Mouse (Mus musculus): Measurements from ENCODE around the gene Gpx4.
"Not testable (repeated sequence)": the region's sequence is repeated elsewhere in the genome, so short reads cannot be mapped to it uniquely, and the experiment has no call there.

Gene Gpx4

DNA sequence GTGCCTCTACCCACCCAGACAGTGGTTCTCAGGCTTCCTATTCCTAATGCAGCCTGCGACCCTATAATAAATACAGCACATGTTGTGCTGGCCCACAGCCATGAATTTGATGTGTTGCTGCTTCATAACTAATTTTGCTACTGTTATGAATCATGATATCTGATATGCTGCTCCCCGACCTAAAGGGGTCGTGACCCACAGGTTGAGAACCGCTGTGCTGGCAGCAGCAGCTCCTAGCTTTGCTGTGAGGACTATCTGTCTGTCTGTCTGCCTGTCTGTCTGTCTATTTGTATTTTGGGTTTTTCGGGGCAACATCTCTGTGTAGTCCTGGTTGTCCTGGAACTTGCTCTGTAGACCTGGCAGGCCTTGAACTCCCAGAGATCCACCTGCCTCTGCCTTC is 23.2 kb upstream of the Gpx4 start:
- no peak for DNase-seq (ENCODE audit: low spot score in 2 of 2)

DNA sequence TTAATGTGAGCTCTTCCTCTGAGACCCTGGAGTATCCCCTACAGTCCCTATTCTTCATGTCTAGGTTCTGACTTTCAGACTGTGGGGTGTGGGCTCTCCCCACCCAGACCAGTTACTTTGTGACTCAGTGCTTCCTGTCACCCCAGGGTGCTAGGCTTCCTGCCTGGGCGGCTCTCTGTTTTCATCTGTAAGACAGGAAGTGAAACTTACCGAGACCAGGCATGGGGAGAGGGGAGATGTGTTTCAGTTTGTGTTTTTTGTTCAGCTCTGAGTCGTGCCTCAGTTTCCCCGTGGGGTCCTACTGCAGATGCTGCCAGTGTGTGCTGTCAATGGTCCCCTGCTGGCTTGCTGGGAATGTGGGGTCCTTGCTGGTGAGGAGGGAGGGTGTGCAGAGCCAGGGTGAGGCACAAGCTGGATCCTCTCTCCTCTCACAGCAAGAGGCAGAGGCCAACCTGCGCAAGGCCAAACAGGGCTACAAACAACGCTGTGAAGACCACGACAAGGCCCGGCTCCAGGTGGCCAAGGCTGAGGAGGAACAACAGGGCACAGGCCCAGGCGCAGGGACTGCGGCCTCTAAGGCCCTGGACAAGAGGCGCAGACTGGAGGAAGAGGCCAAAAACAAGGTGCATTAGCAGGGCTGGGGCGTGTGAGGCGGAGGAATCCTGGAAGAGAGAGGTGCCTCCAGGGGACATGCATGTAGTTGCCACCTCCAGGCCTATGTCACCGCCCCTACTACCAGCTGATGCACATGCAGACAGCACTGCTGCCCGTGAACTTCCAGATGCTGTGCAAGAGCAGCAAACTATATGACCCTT is 22.5 kb upstream of the Gpx4 start:
- no peak for DNase-seq (ENCODE audit: low spot score in 2 of 2)

DNA sequence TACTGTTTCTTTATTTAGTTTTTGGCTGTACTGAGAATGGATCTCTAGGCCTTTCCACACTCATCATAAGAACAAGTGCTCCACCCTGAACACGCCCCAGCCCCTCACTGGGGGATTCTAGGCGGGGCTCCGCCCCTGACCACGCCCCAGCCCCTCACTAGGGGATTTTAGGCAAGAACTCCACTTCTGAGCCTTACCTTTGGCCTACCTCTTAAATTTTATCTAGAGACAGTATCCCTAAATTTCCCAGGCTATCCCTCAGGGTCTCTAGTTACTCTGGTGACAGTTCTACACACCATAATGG is 22.0 kb upstream of the Gpx4 start:
- no peak for DNase-seq (ENCODE audit: low spot score in 2 of 2)

DNA sequence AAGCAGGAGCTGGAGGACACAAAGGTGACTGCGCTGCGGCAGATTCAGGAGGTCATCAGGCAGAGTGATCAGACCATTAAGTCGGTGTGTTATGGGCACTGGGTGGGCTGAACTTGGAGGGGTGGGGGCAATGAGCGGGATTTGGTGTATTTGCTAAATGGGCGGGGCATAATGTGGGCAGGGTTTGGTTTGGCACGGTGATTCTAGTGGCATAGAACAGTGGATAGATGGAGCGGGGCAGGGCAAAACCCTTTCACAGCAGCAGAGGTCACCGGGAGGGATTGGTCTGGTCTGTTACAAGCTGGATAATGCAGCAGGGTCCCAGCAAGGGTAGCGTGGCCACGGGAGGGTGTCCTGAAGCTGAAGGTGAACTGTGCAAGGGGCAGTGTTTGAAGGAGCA is 21.5 kb upstream of the Gpx4 start:
- no peak for DNase-seq (ENCODE audit: low spot score in 2 of 2)

DNA sequence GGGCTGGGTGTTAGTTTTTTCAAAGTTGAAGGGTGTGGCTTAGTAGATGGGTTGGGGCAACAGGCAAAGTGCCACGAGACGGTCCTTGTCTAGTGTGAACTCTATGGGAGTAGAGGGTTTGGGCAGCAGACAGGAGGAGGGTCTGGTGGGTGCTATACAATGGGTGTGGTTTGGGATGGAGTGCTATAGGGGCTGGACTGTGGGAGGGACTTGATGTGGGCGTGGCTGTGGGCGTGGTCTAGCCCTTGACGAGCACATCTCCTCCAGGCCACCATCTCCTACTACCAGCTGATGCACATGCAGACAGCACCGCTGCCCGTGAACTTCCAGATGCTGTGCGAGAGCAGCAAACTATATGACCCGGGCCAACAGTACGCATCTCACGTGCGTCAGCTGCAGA is 21.1 kb upstream of the Gpx4 start:
- no peak for DNase-seq (ENCODE audit: low spot score in 2 of 2)

DNA sequence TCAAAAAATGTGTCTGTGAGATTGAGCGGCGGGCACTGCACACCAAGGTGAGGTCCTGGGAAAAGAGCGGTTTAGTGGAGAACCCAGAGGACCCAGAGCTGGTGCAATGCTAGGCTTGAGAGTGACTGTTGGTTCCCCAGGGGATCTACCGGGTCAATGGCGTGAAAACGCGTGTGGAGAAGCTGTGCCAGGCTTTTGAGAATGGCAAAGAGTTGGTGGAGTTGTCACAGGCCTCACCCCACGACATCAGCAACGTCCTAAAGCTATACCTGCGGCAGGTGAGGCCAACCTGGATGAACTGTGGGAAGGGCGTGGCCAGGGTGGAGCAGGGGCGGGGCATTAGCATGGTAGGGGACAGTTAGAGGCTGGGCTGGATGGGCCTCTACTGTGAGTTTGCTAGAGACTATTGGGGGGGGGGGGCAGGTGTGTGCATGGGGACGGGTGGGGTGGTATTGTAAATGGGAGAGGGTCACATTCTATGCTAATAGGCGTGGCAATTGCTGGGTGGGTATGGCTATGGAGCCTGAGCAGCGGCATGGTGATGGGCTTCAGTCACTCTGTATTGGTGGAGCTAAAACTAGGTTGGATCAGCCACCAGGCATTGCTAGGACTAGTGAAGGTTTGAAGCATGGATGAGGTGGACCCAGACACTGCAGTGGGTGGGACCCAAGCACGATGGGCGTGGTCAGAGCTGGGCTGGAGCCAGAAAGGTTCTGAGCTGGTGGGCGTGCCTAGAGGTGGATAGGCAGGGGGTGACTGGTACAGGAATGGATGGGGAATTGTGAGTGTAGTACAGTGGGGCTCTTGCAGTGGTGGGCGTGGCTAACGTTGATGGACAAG is 19.1 kb upstream of the Gpx4 start:
- DNase-seq (ENCODE audit: low spot score in 2 of 2): no peak

DNA sequence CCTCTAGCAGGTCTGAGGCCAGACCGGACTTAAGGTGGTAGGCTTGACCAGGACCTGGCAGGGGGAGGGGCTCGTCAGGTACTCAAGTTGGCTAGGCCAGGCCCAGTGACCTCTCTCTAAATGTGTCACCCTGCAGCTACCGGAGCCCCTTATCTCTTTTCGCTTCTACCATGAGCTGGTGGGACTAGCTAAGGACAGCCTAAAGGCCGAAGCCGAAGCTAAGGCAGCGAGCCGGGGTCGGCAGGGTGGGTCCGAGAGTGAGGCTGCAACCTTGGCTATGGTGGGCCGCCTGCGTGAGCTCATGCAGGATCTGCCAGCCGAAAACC is 18.5 kb upstream of the Gpx4 start:
- no peak for DNase-seq (ENCODE audit: low spot score in 2 of 2)

DNA sequence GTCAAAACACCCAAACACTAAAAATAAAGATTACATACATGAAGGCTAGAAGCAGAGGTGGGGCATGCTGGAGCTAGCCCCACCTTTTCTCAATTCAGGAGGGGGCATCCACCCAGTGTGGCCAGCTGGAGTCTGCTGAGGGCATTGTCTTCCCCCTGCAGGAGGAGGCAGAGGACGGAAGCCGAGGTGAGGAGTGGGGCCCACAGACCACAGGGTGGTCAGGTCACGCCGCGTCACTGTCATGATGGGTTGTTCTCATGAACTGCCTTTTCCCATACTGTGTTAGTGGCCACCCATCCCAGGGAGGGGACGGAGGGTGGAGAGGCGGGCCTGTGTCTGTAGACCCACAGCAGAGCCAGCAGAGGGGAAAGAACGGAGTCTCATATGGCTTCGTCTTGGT is 16.8 kb upstream of the Gpx4 start:
- DNase-seq (ENCODE audit: low spot score in 2 of 2): no peak

DNA sequence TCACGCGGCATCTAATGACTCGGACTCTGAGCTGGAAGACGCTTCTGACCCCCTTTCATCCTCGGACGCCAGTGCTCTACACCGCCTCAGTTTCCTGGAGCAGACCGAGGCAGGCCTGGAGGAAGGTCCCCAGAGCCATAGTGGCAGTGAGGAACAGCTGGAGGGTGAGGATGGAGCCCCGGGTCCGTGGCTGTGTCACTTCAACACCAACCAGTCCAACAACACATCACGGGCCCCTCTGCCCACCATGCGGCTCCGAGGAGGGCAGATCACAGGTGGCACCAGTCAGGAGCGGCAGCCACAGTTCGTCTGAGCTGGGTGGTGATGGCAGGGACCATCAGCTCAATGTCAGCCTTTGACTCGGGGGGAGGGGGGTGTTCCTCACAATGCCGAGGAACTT is 16.2 kb upstream of the Gpx4 start:
- DNase-seq (ENCODE audit: low spot score in 2 of 2): no peak

DNA sequence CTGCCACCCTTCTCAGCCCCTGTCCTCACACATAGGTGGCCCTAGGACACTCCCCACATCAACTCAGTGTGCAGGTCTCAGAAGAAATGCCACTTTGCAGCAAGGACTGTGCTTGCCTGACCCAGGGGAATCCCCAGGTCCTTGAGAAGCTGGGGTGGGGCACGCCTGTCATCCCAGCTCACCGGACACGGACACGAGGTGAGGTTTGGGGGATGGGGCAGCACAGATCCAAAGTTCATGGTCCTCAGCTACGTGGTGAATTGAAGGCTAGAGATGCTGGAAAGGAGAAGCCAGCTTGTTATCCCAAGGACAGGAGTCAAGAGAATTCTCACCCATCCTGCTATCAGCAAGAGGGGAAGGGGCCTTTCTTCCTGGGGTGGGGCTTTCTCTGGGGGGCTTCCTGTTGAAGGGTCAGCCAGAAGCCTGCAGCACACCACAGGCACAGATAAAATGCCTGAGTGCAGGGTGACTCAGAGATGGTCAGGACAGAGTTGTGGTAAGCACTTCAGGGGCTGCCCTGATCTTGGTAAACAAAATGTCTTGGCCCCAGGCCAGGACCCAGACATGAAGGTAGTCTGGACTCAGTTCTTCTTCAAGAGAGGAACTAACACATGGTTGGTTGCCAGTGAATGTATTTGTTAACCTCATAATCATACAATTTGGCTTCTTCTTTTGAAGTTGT is 14.0 kb upstream of the Gpx4 start:
- no peak for DNase-seq (ENCODE audit: low spot score in 2 of 2)

DNA sequence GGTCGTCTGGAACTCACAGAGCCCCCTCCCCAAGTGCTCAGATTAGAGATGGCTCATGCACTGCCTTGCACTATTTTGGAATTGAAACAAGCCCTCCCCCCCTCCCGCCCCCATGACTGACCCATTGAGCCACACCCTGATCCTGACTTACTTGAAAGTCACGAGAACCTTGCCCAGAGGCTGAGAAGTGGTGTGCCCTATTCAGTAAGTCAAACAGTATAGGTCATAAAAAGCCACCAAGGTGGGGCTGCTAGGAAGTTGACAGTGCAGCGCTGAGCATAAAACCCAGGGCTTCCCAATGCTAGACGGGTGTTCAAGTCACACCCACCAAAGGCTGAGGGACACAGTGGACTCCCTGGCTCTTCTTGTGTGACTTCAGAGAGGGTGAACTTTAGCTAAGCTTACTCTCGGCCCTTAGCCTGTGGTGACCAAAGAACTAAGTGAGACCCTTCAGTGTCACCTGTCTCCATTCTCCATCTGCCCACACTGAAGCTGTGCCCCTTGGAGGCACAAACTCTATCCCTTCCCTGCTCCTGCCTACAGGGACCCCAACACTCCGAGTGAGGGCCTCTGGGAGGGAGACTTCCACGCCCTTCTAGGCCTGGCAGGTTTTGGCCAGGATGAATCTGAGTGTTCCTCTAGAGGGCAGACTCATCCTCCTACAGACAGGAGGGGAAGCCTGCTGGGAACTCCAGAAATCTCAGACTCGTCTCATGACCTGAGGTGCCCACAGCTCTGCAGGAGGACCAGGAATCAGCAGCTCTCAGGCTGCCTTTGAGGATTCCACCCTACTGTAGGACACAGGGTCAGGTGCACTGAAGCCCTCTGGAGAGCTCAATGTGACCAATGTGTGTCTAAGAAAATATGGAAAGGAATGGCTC is 13.2 kb upstream of the Gpx4 start:
- no peak for DNase-seq (ENCODE audit: low spot score in 2 of 2)

DNA sequence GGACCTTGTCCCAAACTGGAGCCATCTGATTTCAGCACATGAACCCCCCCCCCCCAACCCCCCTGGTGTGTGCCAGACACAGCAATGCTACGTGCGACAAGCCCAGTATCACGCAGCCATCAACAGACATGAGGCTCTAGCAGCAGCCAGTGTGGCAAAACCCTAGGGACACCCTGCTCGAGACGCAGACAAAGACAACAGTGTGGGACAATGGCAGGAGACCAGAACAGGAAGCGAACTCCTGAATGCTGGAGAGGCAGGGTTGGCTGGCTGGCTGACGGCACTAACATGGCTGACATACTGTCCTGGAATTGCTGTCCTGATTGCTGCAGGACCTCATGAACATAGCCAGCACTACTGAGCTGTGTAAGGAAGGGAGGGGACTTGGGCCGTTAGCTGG is 11.8 kb upstream of the Gpx4 start:
- no peak for DNase-seq (ENCODE audit: low spot score in 2 of 2)

DNA sequence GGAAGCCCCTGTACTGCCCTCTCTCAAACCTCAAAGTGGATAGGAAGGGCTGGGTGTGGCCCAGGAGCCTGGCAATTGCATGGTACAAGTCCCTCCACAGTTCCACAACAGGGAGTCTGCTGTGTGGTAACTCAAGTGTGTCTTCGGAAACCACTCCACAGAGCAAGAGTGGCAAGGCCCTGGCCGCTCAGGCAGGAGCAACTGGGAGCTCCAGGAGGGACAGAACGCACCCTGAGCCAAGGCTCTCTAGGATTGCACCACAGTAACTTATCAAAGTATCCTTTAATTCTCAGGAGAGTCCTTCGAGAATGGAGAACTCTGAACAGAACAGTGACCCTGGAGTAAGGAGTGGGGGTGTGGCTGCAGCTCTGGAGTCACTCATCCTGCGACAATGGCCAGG is 11.3 kb upstream of the Gpx4 start:
- no peak for DNase-seq (ENCODE audit: low spot score in 2 of 2)

DNA sequence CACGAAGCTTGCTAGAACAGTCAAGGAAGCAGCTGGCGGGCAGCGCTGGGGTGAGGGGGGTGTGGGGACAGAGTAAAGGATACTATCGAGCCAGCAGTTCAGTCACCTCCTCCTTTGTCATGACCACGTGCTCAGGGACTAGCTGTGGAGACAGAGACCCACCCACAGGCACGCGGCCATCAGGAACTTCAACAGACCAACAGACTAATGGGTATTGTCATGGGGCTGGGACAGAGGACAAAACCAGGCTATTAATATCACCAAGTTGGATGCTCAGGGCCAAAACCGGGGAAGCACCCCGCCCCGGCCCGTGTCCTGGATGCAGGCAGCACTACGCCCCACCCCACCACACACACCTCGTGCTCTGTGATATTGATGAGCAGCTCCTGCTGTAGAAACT is 10.1 kb upstream of the Gpx4 start:
- DNase-seq (ENCODE audit: low spot score in 2 of 2): no peak

DNA sequence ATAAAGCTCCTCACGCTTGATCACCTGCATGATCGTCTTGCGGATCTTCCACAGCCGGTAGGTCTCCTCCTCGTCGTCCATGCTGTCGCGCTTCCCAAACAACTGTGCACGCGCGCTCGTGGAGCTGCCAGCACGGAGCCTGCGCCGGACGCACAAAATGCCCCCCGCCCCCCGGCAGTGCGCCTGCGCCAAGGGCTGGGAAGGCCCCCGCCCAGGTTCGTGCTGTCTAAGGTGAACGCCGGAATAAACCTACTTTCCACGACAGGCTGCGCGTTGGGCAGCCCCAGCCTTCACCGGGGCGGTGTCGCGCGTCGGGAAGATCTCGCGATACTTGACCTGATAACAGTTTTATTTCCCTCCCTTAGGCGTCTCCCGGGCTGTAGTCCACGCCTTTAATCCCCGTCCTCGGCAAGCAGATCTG is 7.4 kb upstream of the Gpx4 start, which contains the start of gene Polr2e:
Polr2e (minus strand) TSS at position 237 of the 421 bp plus-strand sequence.
- peak; percentile 96 to 98 for DNase-seq (ENCODE audit: low spot score in 2 of 2)

DNA sequence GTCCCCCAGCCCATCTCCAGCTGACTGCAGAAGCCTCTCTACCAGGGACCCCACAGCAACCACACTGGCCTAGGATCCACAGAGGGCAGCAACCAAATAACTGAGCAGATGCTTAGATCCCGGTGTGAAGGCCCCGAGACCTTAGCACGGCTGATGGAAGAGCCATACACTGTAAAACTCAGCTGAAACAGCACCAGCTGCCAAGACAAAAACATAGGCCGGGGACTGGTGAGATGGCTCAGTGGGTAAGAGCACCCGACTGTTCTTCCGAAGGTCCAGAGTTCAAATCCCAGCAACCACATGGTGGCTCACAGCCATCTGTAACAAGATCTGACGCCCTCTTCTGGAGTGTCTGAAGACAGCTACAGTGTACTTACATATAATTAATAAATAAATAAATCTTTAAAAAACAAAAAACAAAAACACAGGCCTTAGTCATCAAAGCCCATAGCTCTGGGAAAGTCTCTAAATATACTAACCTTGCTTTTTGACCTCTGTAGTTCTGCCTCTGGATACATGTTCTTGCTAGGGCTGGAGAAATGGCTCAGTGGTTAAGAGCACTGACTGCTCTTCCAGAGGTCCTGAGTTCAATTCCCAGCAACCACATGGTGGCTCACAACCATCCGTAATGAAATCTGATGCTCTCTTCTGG is 5.4 kb upstream of the Gpx4 start:
- not testable (repeated sequence) for DNase-seq (ENCODE audit: low spot score in 2 of 2)

DNA sequence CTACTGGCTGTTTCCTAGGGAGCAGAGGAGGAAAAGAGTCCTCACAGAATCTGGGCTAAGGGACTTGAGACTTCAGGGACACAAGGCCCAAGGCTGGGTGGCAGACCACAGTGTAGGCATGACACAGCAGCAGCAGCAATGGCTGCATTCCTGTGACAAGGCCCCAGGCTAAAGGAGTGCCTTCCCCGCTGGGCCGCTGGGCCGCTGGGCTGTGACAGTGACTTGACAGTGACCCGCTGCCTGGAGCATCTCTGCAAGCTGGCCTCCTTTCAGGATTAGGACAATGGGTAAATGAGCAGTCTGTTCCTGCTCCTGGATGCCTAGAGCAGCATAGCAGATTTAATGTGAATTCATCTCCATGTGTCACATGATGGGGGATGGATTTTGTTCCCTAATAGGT is 2.9 kb upstream of the Gpx4 start:
- DNase-seq (ENCODE audit: low spot score in 2 of 2): no peak

DNA sequence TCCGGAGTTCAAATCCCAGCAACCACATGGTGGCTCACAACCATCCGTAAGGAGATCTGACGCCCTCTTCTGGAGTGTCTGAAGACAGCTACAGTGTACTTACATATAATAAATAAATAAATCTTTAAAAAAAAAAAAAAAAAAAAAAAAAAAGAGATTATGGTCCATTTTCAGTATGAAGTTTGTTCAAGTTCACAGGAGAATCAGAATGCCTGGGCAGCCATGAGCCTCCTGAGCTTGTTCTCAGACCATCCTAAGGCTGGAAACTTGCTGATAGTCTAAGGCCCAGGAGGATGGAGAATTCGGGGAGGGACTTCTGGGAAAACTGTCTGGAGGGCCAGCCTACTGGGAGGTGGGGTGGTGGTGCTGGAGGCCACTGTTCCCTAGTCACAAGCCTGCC is 1.6 kb upstream of the Gpx4 start:
- not testable (repeated sequence) for DNase-seq (ENCODE audit: low spot score in 2 of 2)

DNA sequence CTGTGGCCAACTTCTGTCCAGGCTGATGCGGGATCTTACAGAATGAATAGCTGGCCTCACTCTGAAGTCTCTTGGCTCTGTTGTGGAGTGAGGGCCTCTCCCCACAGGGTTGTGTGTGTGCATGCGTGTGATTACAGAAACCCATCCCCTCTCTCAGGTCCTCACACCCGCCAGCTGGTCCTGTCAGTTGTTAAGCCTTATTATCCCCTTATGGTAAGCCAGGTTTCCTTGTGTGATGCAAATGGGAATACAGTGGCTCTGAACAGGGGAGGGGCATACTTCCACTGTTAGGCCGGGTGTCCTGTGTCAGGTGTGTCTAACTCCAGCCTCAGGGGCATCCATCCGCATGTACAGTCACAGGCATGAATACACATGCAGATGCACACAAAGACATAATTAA is 1.2 kb upstream of the Gpx4 start:
- no peak for DNase-seq (ENCODE audit: low spot score in 2 of 2)

DNA sequence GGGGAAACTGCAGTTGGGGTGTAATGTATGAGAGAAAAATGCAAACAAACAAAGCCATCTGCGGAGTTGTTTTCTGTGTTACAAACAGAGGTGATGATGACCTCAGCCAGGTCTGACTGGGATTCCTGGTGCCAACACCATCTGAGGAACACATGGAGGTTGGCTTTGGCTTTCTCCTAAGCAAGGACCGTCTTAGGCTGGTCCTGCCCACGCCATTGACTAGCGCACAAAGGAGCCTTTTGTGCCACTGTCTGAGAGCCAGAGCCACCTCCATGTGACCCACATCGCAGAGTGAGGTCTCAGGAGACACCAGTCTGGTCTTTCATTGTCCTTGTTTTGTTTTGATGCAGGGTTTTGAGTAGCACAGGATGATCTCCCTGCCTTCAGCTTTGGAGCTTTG is 1.4 kb downstream of the Gpx4 start:
- DNase-seq (ENCODE audit: low spot score in 2 of 2): no peak

DNA sequence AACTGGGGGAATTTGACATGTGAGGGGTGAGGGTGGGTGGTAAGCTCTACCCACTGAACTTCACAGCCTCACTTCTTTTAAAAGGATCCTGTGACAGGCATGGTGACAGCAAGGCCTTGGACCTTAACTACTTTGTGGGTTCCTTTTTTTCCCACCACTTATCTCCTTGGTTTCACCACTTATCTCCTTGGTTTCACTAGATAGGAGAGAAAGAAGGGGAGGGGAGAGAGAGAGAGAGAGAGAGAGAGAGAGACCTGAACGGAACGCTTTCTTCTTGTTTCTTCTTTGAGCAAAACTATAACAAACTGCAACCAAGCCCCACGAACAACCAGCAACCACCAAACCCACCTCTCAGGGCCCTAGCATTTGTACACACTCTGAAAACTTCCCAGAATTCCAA is 1.9 kb downstream of the Gpx4 start:
- DNase-seq (ENCODE audit: low spot score in 2 of 2): no peak

Data from frontal cortex, postnatal 14 days (tissue).